Mouse (Mus musculus): ENCODE results near the gene Gal3st4. TPM values are rescaled to one million over a fixed set of nuclear protein-coding genes. Genes with fewer than 3 reads are reported as not detected.

Gal3st4 gene
- total RNA-seq, 4 experiments from 2014 or later = 0.17 to 0.38 TPM; not detected in 2

Other genes starting within 250 kb of the Gal3st4 start
- gene Smok3c, start 219.6 kb downstream of the Gal3st4 start, total RNA-seq (2022) = not detected
- 10 to 100 TPM; 39.6 to 51.4 (median 47.6) TPM for gene Zkscan1, start 187.8 kb downstream of the Gal3st4 start, total RNA-seq (2022)
- 10 to 100 TPM; 16.7 to 18.8 (median 17.1) TPM for gene Zscan21, start 155.9 kb downstream of the Gal3st4 start, total RNA-seq (2022)
- 10 to 100 TPM; 12.9 to 18.5 (median 16.1) TPM for gene Zfp113, start 117.1 kb downstream of the Gal3st4 start, total RNA-seq (2022)
- gene Cops6, start 111.8 kb downstream of the Gal3st4 start, total RNA-seq (2022) = 100 to 1,000 TPM; 123 to 142 (median 139) TPM
- 10 to 100 TPM; 19.5 to 34.6 (median 27.6) TPM for gene Ap4m1, start 100.8 kb downstream of the Gal3st4 start, total RNA-seq (2022)
- 10 to 100 TPM; 26.2 to 40.7 (median 32.4) TPM for gene Mcm7, start 100.4 kb downstream of the Gal3st4 start, total RNA-seq (2022)
- gene Taf6, start 85.4 kb downstream of the Gal3st4 start, total RNA-seq (2022) = 10 to 100 TPM; 42.4 to 62.7 (median 51.4) TPM
- gene Cnpy4, start 85.4 kb downstream of the Gal3st4 start, total RNA-seq (2022) = 10 to 100 TPM; 23.8 to 34.5 (median 27.8) TPM
- 10 to 100 TPM; 10.4 to 15.0 (median 11.7) TPM for gene Mblac1, start 78.5 kb downstream of the Gal3st4 start, total RNA-seq (2022)
- under 1 TPM; 0.14 to 0.91 (median 0.52) TPM for gene Nxpe5, start 46.9 kb downstream of the Gal3st4 start, total RNA-seq (2022)
- gene Lamtor4, start 17.4 kb downstream of the Gal3st4 start, total RNA-seq (2022) = 100 to 1,000 TPM in 2 of 4 experiments, 10 to 100 TPM in 2; 86.5 to 106 (median 99.5) TPM
- 10 to 100 TPM; 22.7 to 48.4 (median 37.4) TPM for gene BC037034, start 8.8 kb downstream of the Gal3st4 start, total RNA-seq (2022)
- gene Gm43720, start 7.1 kb upstream of the Gal3st4 start, total RNA-seq (2022) = not detected
- gene Gpc2, start 7.2 kb upstream of the Gal3st4 start, total RNA-seq (2022) = 1 to 10 TPM in 2 of 4 experiments, under 1 TPM in 2; 0.38 to 1.3 (median 0.97) TPM
- gene Stag3, start 7.4 kb upstream of the Gal3st4 start, total RNA-seq (2022) = under 1 TPM in 3 of 4 experiments, not detected in 1; 0.08 to 0.35 (median 0.09) TPM
- gene Pvrig, start 69.1 kb upstream of the Gal3st4 start, total RNA-seq (2022) = under 1 TPM; 0.29 to 1.00 (median 0.50) TPM
- 10 to 100 TPM in 2 of 4 experiments, 1 to 10 TPM in 2; 8.0 to 16.0 (median 12.2) TPM for gene Zfp157, start 168.6 kb upstream of the Gal3st4 start, total RNA-seq (2022)